Mouse (Mus musculus) C2C12 (cell line): ENCODE measurements around the gene Fpr1. TPM values are rescaled to one million over a fixed set of nuclear protein-coding genes. Genes with fewer than 3 reads are reported as not detected.

Experiments
- H3K27me3 ChIP-seq: one replicate; pipeline ENCODE4 v1.6.1; 2011; ENCODE audit not compliant: control insufficient read depth, insufficient read depth, insufficient read length
- H3K36me3 ChIP-seq: one replicate; pipeline ENCODE4 v1.6.1; 2011; ENCODE audit not compliant: control insufficient read depth, insufficient read depth
- H3K4me3 ChIP-seq: one replicate; pipeline ENCODE4 v1.5.1; 2011; ENCODE audit warnings: mild to moderate bottlenecking, control low read depth; ENCODE audit not compliant: poor library complexity, insufficient read depth, severe bottlenecking
- H3K79me2 ChIP-seq: one replicate; pipeline ENCODE4 v1.6.1; 2011; ENCODE audit not compliant: control insufficient read depth, insufficient read depth
- H3K79me3 ChIP-seq: one replicate; pipeline ENCODE4 v1.6.1; 2011; ENCODE audit warnings: low read depth, control low read depth
- H3ac ChIP-seq: one replicate; pipeline ENCODE3; 2011; ENCODE audit warnings: low read depth; ENCODE audit not compliant: control insufficient read depth, insufficient read length
- CEBPB ChIP-seq: IDR thresholded peaks from one replicate; pipeline ENCODE4 v1.6.1; 2011; ENCODE audit warnings: low read depth, mild to moderate bottlenecking, control low read depth, moderate library complexity
- CTCF ChIP-seq: IDR thresholded peaks from one replicate; pipeline ENCODE4 v1.5.1; 2011; ENCODE audit not compliant: control insufficient read depth, insufficient read depth, insufficient read length
- FOSL1 ChIP-seq: IDR thresholded peaks from one replicate; pipeline ENCODE4 v1.8.0; 2011; ENCODE audit warnings: mild to moderate bottlenecking, low read length; ENCODE audit not compliant: poor library complexity, insufficient read depth, severe bottlenecking
- MAX ChIP-seq: IDR thresholded peaks from one replicate; pipeline ENCODE4 v1.6.1; 2011; ENCODE audit warnings: mild to moderate bottlenecking, control low read depth
- MYOD1 ChIP-seq: IDR thresholded peaks from one replicate; pipeline ENCODE4 v1.6.1; 2011; ENCODE audit warnings: low read depth; ENCODE audit not compliant: control insufficient read depth, insufficient read length
- MYOG ChIP-seq: IDR thresholded peaks from one replicate; pipeline ENCODE4 v1.6.1; 2011; ENCODE audit not compliant: control insufficient read depth, insufficient read length; ENCODE audit errors: extremely low read depth
- USF1 ChIP-seq: IDR thresholded peaks from one replicate; pipeline ENCODE4 v1.6.1; 2011; ENCODE audit warnings: low read depth, mild to moderate bottlenecking, control low read depth, moderate library complexity
- polyA plus RNA-seq: library from polyadenylated mRNA; unstranded; fragments of >200 nt; fragmentation: generic; extraction: Trizol; gene quantifications from one replicate; pipeline ENCODE4 v1.2.1, GENCODE M21; 2012; ENCODE audit warnings: missing spikeins

Fpr1 gene
- polyA plus RNA-seq, 1 experiment = not detected

GRCm38 (mm10) chr17:17896039-17896438 lies 12.3 kb upstream of the Fpr1 start:
- Histone ChIP-seq H3K36me3 (no peaks in the 10 kb centered on the region), H3K27me3 (no peaks in the 10 kb centered on the region), H3K79me2 (no peaks in the 10 kb centered on the region), H3K79me3 (no peaks in the 10 kb centered on the region), H3K4me3 (no peak overlapping the region), H3ac (no peak overlapping the region)
- TF ChIP-seq MYOD1 (no peak), CEBPB (no peak)

GRCm38 (mm10) chr17:17889732-17890425 lies 6.1 kb upstream of the Fpr1 start:
- TF ChIP-seq CTCF (no peak), FOSL1 (no peak), USF1 (no peak), MAX (no peak), MYOG (no peak), MYOD1 (no peak), CEBPB (no peak)
- Histone ChIP-seq H3K4me3 (no peak overlapping the region), H3K79me3 (no peaks in the 10 kb centered on the region), H3ac (no peak overlapping the region), H3K36me3 (no peaks in the 10 kb centered on the region), H3K27me3 (no peaks in the 10 kb centered on the region), H3K79me2 (no peaks in the 10 kb centered on the region)

- Histone ChIP-seq H3K79me3 (no peaks in the 10 kb centered on the region), H3K4me3 (no peak within 1 kb of the TSS), H3ac (no peak within 1 kb of the TSS), H3K79me2 (no peaks in the 10 kb centered on the region), H3K27me3 (no peaks in the 10 kb centered on the region), H3K36me3 (no peaks in the 10 kb centered on the region)
- TF ChIP-seq USF1 (no peak), MAX (no peak), MYOD1 (no peak), MYOG (no peak), FOSL1 (no peak), CEBPB (no peak), CTCF (no peak)
These were observed 4.1 kb upstream of the Fpr1 start, which contains the start of the genes Fpr2 and Fpr3 for GRCm38 (mm10) chr17:17887774-17888248. Gene Fpr2 (plus strand): TSS chr17:17887824. Gene Fpr3 (plus strand): TSS chr17:17887852.

GRCm38 (mm10) chr17:17882672-17883071 lies 1.1 kb downstream of the Fpr1 start:
- no peak for TF ChIP-seq USF1
- TF ChIP-seq CTCF = no peak
- TF ChIP-seq MYOG = no peak
- TF ChIP-seq MYOD1 = no peak
- no peak for TF ChIP-seq MAX
- TF ChIP-seq FOSL1 = no peak
- no peak for TF ChIP-seq CEBPB
- H3K27me3 ChIP-seq = no peaks in the 10 kb centered on the region
- no peaks in the 10 kb centered on the region for H3K79me3 ChIP-seq
- H3K36me3 ChIP-seq = no peaks in the 10 kb centered on the region
- no peak overlapping the region for H3K4me3 ChIP-seq
- no peaks in the 10 kb centered on the region for H3K79me2 ChIP-seq
- H3ac ChIP-seq = no peak overlapping the region

- no peak overlapping the region for H3ac ChIP-seq
- no peak for TF ChIP-seq MYOG
- no peak for TF ChIP-seq CEBPB
- no peak for TF ChIP-seq MAX
- TF ChIP-seq CTCF = no peak
- TF ChIP-seq USF1 = no peak
- TF ChIP-seq MYOD1 = no peak
- TF ChIP-seq FOSL1 = no peak
- H3K79me3 ChIP-seq = no peaks in the 10 kb centered on the region
- H3K79me2 ChIP-seq = no peaks in the 10 kb centered on the region
- no peaks in the 10 kb centered on the region for H3K36me3 ChIP-seq
- H3K27me3 ChIP-seq = no peaks in the 10 kb centered on the region
- no peak overlapping the region for H3K4me3 ChIP-seq
These were observed 4.4 kb downstream of the Fpr1 start for GRCm38 (mm10) chr17:17879347-17879746.

- H3K79me3 ChIP-seq = no peaks in the 10 kb centered on the region
- H3K79me2 ChIP-seq = no peaks in the 10 kb centered on the region
- H3K36me3 ChIP-seq = no peaks in the 10 kb centered on the region
- TF ChIP-seq CEBPB (no peak), MYOG (no peak), CTCF (no peak), MAX (no peak), MYOD1 (no peak), USF1 (no peak), FOSL1 (no peak)
- H3K4me3 ChIP-seq = no peak overlapping the region
- H3ac ChIP-seq = no peak overlapping the region
- no peaks in the 10 kb centered on the region for H3K27me3 ChIP-seq
These were observed 12.0 kb downstream of the Fpr1 start for GRCm38 (mm10) chr17:17871697-17872096.
